Mouse (Mus musculus) urinary bladder, postnatal 36 days (tissue): ENCODE results near the gene Snx25.
A peak's percentile ranks its signal among the peaks of the same experiment; 100 is the strongest.

Experiments used
- DNase-seq, 2 experiments: peaks; one replicate each; pipeline ENCODE4 v3.0.0; 2022; ENCODE audit warnings: low spot score in 2 of 2, mixed read lengths in 1 of 2

Snx25 gene

DNA sequence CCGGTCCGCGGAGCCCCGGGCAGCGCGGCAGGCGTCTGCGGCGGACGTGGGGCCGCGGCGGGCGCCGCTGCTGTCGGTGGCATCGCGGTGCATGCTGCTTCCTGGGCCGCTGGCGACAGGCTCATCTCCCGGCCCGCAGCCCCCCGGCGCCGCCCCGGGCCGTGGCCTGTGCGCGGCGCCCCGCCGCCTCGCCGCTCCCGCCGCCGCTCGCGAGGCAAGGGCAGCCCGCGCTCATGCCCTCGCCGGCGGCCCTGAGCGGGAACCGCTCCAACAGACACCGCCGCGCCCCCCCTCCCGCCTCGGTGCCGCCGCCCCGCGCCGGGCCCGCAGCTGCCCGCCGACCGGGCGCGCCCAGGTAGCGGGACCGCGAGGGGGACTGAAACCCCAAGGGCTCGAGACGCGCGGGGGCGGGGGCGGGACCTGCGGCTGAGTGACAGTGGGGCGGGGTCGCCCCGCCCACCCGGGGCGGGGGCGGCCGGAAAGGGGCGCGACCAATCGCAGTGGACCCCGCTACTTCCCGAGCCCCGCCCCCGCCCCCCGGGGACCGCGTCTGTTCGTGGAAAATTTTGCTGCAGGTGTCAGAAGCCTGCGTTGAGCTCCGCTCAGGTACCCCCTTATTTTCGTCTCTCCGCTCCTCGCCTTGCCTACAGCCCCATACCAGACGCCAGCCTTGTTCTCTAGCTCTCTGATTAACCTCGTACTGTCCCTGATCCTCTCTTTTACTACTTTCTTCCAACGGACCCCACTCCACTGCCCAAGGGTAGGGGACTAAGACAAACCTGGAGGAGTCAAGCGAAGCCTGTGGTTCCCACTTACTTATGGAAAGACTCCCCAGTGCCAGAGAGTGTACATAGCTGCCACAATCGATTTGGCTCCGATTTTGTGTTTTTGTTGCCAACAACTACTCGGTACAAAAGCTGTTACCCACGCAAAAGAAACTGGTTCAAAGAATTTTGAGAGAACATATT lies at the start of gene Snx25:
Gene Snx25, minus strand, starts transcription at position 96 of the 968 bp plus-strand sequence.
- peak; percentile 79 to 83 for DNase-seq

GRCm38 (mm10) chr8:46197673-46198072 lies 45.7 kb upstream of the Snx25 start:
- no peak for DNase-seq

- no peak for DNase-seq
These were observed 44.9 kb upstream of the Snx25 start for GRCm38 (mm10) chr8:46196877-46197276.

- DNase-seq: no peak
These were observed 41.1 kb upstream of the Snx25 start for GRCm38 (mm10) chr8:46193100-46193499.

- peak in 1 of 2 experiments; percentile 33 for DNase-seq
These were observed 33.4 kb upstream of the Snx25 start for GRCm38 (mm10) chr8:46185361-46185760.

DNA sequence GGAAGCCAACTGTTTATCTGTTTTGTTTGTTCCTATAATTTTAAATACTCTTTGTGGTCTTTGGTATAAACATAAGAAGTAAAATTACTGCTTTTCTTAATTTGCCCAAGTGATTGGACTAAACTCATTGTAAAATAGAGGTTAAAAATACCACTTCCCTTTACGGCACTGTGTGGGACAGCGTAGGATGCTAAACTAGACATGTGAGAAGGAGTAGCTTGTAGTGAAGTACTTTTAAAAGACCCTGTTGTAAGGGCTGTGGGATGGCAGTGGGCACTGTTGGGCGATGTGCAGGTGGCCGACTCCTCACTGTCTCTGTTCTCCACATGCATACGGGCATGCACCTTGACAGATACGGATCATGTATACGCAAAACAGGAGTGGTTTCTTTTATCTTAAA lies 28.2 kb upstream of the Snx25 start:
- DNase-seq: no peak

GRCm38 (mm10) chr8:46173651-46174050 lies 21.7 kb upstream of the Snx25 start:
- no peak for DNase-seq

GRCm38 (mm10) chr8:46163870-46164190 lies 11.9 kb upstream of the Snx25 start:
- no peak for DNase-seq

DNA sequence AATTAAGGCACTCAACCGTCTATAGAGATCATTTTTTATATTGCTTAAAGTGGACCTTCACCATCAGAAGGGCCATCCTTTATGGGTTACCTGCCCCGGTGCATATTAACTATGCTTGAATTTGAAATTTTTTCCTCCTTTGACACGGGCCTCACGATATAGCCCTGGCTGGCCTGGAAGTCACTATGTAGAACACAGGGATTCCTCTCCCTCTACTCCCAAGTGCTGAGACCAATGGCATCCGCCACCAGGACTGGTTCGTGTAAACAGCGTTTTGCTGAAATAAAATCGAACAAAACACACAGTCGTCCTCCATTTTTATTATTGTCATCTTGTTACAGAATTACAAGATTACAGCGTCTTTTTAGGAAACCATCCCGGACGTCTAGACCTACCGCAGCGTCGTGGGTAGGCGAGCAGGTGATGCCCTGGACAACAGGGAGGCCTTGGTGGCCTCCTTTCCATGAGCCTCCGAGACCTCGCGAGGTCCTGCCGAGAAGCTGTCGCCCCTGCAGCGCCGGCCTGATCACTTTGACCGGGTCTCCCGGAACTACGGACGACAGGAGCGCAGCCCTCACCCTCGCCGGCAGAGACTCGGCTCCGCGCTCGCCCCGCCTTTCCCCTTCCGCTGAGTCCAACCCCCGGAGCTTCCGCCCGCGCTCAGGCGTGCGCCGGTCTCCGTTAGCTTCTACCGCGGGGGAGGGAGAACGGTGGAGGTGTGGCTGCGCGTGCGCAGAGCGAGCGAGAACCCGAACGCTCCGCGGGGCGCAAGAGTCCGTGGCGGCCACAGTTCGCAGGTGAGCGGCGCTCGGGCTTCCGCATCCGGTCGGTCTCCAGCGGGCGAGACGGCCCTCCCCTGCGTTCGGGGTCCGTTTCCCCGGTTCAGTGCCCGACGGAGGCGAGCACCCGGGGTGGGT lies 11.3 kb upstream of the Snx25 start:
- DNase-seq: peak; percentile 96 to 97

DNA sequence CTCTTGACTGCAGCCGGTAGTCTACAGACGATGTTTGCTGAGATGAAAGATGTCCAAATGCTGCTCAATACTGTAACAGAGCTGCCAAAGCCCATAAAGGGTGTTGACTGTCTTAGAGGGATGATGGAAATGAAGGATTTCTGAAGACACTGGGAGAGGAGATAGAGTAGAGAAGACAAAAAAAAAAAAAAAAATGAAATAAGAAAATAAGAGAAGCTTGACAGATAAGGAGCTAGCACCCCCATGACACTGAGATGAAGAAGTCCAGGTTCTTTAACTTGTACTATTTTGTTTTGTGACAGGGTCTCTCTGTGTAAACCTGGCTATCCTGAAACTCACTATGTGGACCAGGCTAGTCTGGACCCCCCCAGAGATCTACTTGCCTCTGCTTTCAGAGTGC lies 1.1 kb upstream of the Snx25 start:
- no peak for DNase-seq

- peak; percentile 21 to 25 for DNase-seq
These were observed 527 bp downstream of the Snx25 start, which contains the start of gene Cfap97 for GRCm38 (mm10) chr8:46151202-46152062. TSS of gene Cfap97 (plus strand) at chr8:46151771.

GRCm38 (mm10) chr8:46149782-46150181 lies 2.2 kb downstream of the Snx25 start:
- DNase-seq: no peak

DNA sequence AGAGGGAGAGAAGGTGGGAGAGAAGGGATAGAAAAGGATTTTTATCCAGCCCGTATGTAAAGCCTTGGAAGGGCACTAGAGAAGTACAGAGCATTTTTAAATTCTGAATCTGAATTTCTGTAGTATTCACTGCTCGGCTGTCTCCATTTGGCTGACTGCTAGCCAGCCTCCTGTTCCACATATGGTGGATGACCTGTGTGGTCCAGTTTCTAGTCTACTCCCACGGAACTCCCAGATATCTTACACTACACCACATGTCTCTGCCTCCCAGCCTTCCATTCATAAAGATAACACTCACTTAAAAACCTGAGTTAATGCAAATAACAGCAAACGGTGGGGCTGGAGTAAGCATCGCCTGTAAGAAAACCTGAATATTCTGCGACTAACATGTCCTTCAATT lies 2.7 kb downstream of the Snx25 start:
- no peak for DNase-seq

DNA sequence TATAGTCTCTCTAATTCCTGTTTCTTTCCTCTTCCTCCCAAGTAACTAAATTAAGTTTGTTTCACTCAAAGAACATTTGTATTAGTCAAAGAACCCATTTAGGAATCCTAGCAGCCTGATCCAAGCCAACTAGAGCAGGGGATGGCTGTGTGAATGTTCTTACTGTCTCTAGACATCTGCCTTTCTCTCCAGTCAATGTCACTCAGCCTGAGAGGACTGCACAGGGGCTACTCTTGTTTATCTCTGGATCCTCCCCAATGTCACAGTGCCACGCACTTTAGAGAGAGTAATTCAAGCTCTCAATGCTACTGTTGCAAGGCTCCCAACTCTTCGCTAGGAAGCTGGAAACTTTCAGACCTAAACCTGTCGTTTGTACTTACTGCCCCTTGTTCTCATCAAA lies 5.8 kb downstream of the Snx25 start:
- DNase-seq: no peak

DNA sequence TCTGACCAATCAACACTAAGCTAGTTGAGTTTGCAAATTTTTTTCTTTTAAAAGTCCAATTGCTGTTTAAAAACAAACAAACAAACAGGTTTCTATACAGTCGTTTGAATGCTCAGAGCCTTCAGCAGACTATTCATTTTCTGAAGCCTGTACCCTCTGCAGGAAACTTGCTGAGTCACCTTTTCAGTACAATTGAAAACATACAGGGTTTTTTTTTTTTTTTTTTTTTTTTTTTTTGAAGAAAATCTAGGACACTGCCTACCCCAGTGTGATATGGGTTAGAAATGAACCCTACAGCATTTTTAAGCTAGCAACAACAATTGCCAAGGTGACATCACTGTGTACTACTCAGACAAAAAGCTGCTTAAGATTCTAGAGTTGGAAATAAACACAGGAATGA lies 8.0 kb downstream of the Snx25 start:
- no peak for DNase-seq

- DNase-seq: no peak
These were observed 8.5 kb downstream of the Snx25 start for GRCm38 (mm10) chr8:46143470-46143869.

- DNase-seq: no peak
These were observed 9.4 kb downstream of the Snx25 start for GRCm38 (mm10) chr8:46142498-46143081.

GRCm38 (mm10) chr8:46141688-46142087 lies 10.3 kb downstream of the Snx25 start:
- no peak for DNase-seq

DNA sequence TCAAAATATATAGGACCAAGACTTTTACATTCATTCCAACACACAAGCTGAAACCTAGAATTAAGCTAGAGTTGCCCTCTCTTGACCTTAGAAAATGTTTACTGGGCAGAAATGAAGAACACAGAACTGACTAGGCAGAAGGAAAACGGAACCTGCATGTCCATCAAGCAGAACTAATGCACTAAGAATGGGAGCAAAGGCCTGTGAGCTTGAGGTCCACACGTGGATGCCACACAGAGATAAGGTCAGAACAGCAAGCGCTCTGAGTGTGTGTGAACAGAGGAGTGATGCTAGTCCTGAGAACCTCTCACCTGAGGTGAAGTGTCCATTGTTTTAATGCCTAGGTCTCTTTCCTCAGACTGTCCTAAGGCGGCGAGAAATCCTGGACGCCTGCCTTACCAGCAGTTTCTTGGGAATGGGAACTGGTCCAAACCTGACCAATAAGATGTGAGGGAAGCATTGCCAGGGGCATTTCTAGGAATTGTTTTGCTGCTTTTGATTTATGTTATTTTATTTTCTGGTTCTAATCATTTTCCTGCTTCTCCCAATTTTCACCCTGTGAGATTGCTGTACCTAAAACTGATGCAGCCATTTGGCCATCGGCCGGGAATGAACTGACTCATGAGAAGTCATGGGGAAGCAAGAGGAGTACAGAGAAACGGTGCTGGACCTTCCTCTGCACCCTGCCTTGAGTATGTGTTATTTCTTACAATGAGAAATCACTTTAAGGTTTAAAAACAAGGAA lies 11.4 kb downstream of the Snx25 start:
- DNase-seq: peak in 1 of 2 experiments; percentile 10

- DNase-seq: no peak
These were observed 13.9 kb downstream of the Snx25 start for GRCm38 (mm10) chr8:46137843-46138596.
